Mouse (Mus musculus) megakaryocyte, embryonic 14.5 days (primary cell): ENCODE measurements around the gene Gabrr1. TPM values are rescaled to one million over a fixed set of nuclear protein-coding genes. Genes with fewer than 3 reads are reported as not detected.

ENCODE experiments used
- H3K27me3 ChIP-seq: replicated peaks from 2 replicates; pipeline ENCODE3; 2012; ENCODE audit warnings: inconsistent platforms
- H3K36me3 ChIP-seq: replicated peaks from 2 replicates; pipeline ENCODE3; 2012; ENCODE audit warnings: low read length, inconsistent platforms, mixed read lengths
- H3K4me1 ChIP-seq: 2 replicates; pipeline ENCODE4 v1.6.1; 2012; ENCODE audit warnings: inconsistent platforms
- H3K4me3 ChIP-seq: replicated peaks from 2 replicates; pipeline ENCODE3; 2012; ENCODE audit warnings: moderate library complexity, mild to moderate bottlenecking, inconsistent platforms
- H3K9me3 ChIP-seq: 2 replicates; pipeline ENCODE4 v1.6.1; 2012; ENCODE audit warnings: inconsistent platforms
- GATA1 ChIP-seq: IDR thresholded peaks from 3 replicates; pipeline ENCODE4 v1.6.1; 2012; ENCODE audit warnings: mixed read lengths, low read length, inconsistent platforms, borderline replicate concordance
- polyA plus RNA-seq: library from polyadenylated mRNA; stranded (reverse); fragments of >175 nt; gene quantifications from 2 replicates; pipeline ENCODE4 v1.2.3, GENCODE M21; 2012; ENCODE audit warnings: low replicate concordance; ENCODE audit not compliant: insufficient read depth

Gene Gabrr1
- polyA plus RNA-seq, 1 experiment = not detected

DNA sequence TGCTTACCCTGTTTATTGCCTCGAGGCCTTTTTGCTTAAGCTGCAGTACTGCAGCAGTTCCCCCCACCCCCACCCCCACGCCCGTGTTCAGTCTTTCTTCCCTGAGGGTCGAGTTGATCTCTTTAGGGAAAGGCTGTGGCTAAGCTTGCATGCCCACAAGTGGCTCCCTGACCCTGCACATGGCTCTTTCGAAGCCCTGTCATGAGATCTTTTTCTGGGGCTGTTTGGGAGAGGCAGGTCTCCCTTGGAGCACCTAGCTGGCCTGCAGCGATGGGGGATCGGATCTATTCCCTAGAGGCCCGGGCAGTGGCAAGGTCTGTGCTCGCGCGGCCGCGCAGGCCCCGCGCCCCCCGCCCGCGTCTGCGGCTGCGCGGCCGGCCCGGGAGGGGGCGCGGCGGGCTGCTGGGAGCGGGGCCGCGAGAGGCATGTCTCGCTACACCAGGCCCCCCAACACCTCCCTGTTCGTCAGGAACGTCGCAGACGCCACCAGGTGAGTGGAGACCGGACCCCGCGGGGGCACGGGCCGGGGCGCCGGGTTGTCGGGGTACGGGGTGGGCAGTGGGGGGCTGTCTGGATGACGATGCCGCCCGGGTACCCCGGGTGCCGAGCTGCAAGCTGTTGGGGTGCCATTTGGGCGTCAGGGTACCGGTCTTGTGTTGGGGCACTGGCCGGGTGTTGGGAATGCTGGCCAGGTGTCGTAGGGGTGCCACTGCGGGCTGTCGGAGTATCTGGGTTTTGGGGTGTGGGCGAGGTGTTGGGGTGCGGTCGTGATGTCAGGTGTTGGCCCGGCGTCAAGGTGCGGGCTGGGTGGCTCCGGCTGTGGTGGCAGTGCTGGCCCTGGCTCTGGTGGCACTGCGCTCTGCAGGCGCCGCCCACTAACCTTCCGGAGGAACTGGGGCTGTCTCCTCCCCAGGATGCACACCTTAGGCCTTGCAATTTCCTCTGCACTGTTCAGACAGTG lies 76.8 kb downstream of the Gabrr1 start, which contains the start of gene Srsf12:
Gene Srsf12 (plus strand): TSS at position 111 of the 961 bp plus-strand sequence.
- peaks cover 36% of the 10 kb centered on the region for H3K27me3 ChIP-seq
- peaks cover 10% of the 10 kb centered on the region for H3K4me1 ChIP-seq
- no peaks in the 10 kb centered on the region for H3K36me3 ChIP-seq
- TF ChIP-seq GATA1 = no peak
- peaks cover 18% of the 10 kb centered on the region for H3K9me3 ChIP-seq
- H3K4me3 ChIP-seq = peak within 1 kb of the TSS; percentile 83

Other genes starting within 250 kb of the Gabrr1 start
- not detected in 2 replicates for gene Ankrd6, start 181.7 kb upstream of the Gabrr1 start, polyA plus RNA-seq
- gene Rragd, start 149.5 kb upstream of the Gabrr1 start, polyA plus RNA-seq = 0.37 TPM in 1 of 2 replicates, not detected in the other
- gene Ube2j1, start 101.1 kb upstream of the Gabrr1 start, polyA plus RNA-seq = 27.5 and 35.5 TPM in 2 replicates
- 0.67 TPM in 1 of 2 replicates, not detected in the other for gene Gabrr2, start 69.5 kb upstream of the Gabrr1 start, polyA plus RNA-seq
- gene Pm20d2, start 57.2 kb downstream of the Gabrr1 start, polyA plus RNA-seq = not detected in 2 replicates
- gene Srsf12, start 76.5 kb downstream of the Gabrr1 start, polyA plus RNA-seq = not detected in 2 replicates
- gene Pnrc1, start 157.6 kb downstream of the Gabrr1 start, polyA plus RNA-seq = 156 and 347 TPM in 2 replicates
- 0.80 and 6.3 TPM in 2 replicates for gene Rngtt, start 177.8 kb downstream of the Gabrr1 start, polyA plus RNA-seq